Mouse (Mus musculus) erythroblast, embryonic 14.5 days (primary cell): ENCODE measurements at regions not wholly inside any gene's neighbourhood (a gene's known extent, or its start where the extent isn't known, plus 50 kb on each side); places are given as distances from the start of the nearest gene placed in this dataset.

Experiments used
- GATA1 ChIP-seq: IDR thresholded peaks from 2 replicates; pipeline ENCODE4 v1.6.1; 2012; ENCODE audit warnings: low read length, inconsistent platforms, mixed read lengths
- TAL1 ChIP-seq: IDR thresholded peaks from 3 replicates; pipeline ENCODE4 v1.6.1; 2012; ENCODE audit warnings: low read length, inconsistent platforms, mixed read lengths

DNA sequence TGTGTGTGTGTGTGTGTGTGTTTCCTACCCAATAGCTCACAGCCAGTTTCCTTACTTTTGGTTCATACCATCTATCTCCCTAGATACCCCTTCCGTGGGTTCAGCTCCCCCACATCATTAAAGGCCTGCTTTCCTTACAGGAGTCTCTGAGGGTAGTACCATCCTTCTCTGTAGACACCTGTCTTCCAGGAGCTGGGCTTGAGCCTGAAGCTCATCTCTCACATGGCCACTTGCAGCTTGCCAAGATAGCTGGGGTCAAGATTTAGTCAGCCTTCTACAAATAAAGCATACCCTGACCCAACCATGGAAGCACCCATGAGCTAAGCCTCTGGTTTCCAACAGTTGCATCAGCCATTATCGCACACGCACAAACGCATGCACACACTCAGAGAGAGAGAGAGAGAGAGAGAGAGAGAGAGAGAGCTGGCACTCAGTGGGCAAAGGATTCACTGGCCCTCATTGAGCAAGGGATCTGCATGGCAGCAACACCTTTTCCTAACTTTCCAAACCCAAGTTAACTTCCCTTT is 88.3 kb upstream of the Pabpc6 start:
- TF ChIP-seq GATA1 (no peak), TAL1 (no peak)
